Mouse (Mus musculus) urinary bladder, postnatal 4 days (tissue): ENCODE data around the gene Dll1.

Source experiments
- DNase-seq, 2 experiments: peaks; one replicate each; pipeline ENCODE4 v3.0.0; 2021 to 2022; ENCODE audit warnings: low spot score in 2 of 2

Dll1 gene

GRCm38 (mm10) chr17:15376494-15377181 is at the start of gene Dll1:
TSS of gene Dll1 (minus strand) at chr17:15376872.
- peak in 1 of 2 experiments; percentile 58 for DNase-seq

GRCm38 (mm10) chr17:15425931-15426330 is 49.3 kb upstream of the Dll1 start:
- no peak for DNase-seq

GRCm38 (mm10) chr17:15423080-15423765 is 46.6 kb upstream of the Dll1 start:
- peak in 1 of 2 experiments; percentile 19 for DNase-seq

GRCm38 (mm10) chr17:15422666-15423065 is 46.0 kb upstream of the Dll1 start:
- DNase-seq: no peak

GRCm38 (mm10) chr17:15421446-15421845 is 44.8 kb upstream of the Dll1 start:
- DNase-seq: no peak

- DNase-seq: no peak
These were observed 43.4 kb upstream of the Dll1 start for GRCm38 (mm10) chr17:15420021-15420603.

GRCm38 (mm10) chr17:15419534-15419933 is 42.9 kb upstream of the Dll1 start:
- DNase-seq: no peak

GRCm38 (mm10) chr17:15416596-15417215 is 40.0 kb upstream of the Dll1 start:
- DNase-seq: no peak

GRCm38 (mm10) chr17:15410861-15411260 is 34.2 kb upstream of the Dll1 start:
- DNase-seq: peak in 1 of 2 experiments; percentile 35

- peak in 1 of 2 experiments; percentile 20 for DNase-seq
These were observed 32.6 kb upstream of the Dll1 start for GRCm38 (mm10) chr17:15409261-15409660.

- no peak for DNase-seq
These were observed 29.9 kb upstream of the Dll1 start for GRCm38 (mm10) chr17:15406576-15406975.

GRCm38 (mm10) chr17:15401716-15402115 is 25.0 kb upstream of the Dll1 start:
- peak in 1 of 2 experiments; percentile 50 for DNase-seq

- DNase-seq: peak; percentile 80 to 82
These were observed 19.5 kb upstream of the Dll1 start, which contains the start of gene Fam120b for GRCm38 (mm10) chr17:15395997-15396675. TSS of gene Fam120b (plus strand) at chr17:15396202.

- no peak for DNase-seq
These were observed 12.7 kb upstream of the Dll1 start for GRCm38 (mm10) chr17:15389356-15389755.

- no peak for DNase-seq
These were observed 12.2 kb upstream of the Dll1 start for GRCm38 (mm10) chr17:15388892-15389291.

GRCm38 (mm10) chr17:15383360-15383759 is 6.7 kb upstream of the Dll1 start:
- DNase-seq: no peak

GRCm38 (mm10) chr17:15381869-15382660 is 5.4 kb upstream of the Dll1 start:
- peak in 1 of 2 experiments; percentile 42 for DNase-seq

GRCm38 (mm10) chr17:15381092-15381860 is 4.6 kb upstream of the Dll1 start:
- DNase-seq: peak in 1 of 2 experiments; percentile 49

GRCm38 (mm10) chr17:15380641-15381051 is 4.0 kb upstream of the Dll1 start:
- peak in 1 of 2 experiments; percentile 63 for DNase-seq
